Mouse (Mus musculus) urinary bladder, postnatal 14 days (tissue): ENCODE results near the gene Rps12.
"Not testable (repeated sequence)": the region's sequence is repeated elsewhere in the genome, so short reads cannot be mapped to it uniquely, and the experiment has no call there.

Experiments used
- DNase-seq: peaks from one replicate; pipeline ENCODE4 v3.0.0; 2021; ENCODE audit warnings: low spot score

Rps12 gene

GRCm38 (mm10) chr10:23785599-23785998 is 1.5 kb downstream of the Rps12 start:
- not testable (repeated sequence) for DNase-seq

GRCm38 (mm10) chr10:23784121-23784520 is 3.0 kb downstream of the Rps12 start:
- no peak for DNase-seq

GRCm38 (mm10) chr10:23783493-23783884 is 3.6 kb downstream of the Rps12 start:
- DNase-seq, result no peak

- no peak for DNase-seq
Observed at GRCm38 (mm10) chr10:23782855-23783492, 4.1 kb downstream of the Rps12 start.

GRCm38 (mm10) chr10:23781760-23782735 is 5.0 kb downstream of the Rps12 start:
- DNase-seq, result no peak

GRCm38 (mm10) chr10:23780539-23781275 is 6.4 kb downstream of the Rps12 start:
- DNase-seq, result no peak

- DNase-seq, result no peak
Observed at GRCm38 (mm10) chr10:23777288-23777945, 9.7 kb downstream of the Rps12 start.

- no peak for DNase-seq
Observed at GRCm38 (mm10) chr10:23754166-23754565, 32.9 kb downstream of the Rps12 start.
